Mouse (Mus musculus) ovary, postnatal 14 days (tissue): ENCODE measurements around the gene Klk1b3.
"Not testable (repeated sequence)": the region's sequence is repeated elsewhere in the genome, so short reads cannot be mapped to it uniquely, and the experiment has no call there.

Source experiments
- DNase-seq: peaks from one replicate; pipeline ENCODE4 v3.0.0; 2022; ENCODE audit warnings: low spot score

The Klk1b3 gene

DNA sequence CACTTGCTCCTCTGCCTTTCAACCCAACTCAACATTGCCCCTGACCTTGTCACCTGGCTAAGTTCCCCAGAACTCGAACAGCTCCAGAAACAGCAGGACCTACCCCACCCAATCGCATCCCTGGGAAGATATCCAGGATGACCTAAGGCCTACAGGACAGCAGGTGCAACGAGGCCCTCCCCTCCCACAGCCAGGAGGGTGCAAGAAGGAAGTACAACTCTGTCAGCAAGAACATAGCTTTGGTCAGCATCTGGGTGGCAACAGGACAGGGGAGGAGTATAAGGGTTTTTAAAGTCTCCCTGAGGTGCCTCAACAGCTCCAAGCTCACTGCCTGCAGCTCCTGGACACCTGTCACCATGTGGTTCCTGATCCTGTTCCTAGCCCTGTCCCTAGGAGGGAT is at the start of gene Klk1b3:
Gene Klk1b3 (plus strand): TSS at position 301 of the 400 bp plus-strand sequence.
- no peak for DNase-seq

DNA sequence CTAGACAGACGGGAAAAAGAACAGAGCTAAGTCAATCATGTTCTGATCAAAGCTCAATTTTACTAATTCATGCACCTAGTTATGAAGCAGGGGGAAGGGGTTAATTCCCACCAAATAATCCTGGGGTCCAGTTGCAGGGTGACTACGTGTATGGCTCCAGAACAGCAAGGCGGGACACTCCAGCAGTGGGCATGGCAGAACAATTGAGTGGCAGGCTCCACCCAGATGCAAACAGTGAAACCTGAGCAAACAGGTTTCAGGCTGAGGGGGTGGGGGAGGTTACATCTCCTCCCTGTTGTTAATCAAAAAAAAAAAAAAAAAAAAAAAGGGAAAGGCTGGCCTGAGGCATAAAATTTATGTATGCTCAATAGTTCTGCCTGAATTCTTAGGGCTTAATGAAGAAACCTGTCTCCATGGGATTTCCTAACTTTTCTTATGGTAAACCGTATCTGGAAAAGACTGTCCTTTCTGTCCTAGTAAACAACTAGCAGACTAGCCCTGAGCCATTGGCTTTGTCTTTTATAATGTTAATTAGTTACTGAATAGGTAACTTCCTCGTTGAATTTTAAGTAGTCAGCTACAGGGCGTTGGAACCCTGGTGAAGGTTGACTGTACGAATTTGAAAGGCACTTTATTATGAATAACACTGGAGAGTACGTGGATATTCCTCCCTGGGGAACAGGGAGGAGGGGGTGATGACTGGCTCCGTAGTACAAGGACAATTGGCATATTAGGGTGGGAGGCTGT is 18.5 kb upstream of the Klk1b3 start:
- DNase-seq, result no peak

DNA sequence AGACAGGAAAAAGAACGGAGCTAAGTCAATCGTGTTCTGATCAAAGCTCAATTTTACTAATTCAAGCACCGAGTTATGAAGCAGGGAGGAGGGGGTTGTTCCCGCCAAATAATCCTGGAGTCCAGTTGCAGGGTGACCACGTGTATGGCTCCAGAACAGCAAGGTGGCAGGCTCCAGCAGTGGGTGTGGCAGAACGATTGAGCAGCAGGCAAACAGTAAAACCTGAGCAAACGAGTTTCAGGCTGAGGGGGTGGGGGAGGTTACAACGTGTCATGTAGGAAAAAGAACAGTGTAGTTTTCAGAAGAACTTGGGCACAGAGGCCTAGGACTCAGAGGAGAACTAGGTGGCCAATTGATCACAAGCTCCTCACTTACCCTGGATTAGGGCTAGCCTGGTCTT is 11.5 kb upstream of the Klk1b3 start:
- not testable (repeated sequence) for DNase-seq

DNA sequence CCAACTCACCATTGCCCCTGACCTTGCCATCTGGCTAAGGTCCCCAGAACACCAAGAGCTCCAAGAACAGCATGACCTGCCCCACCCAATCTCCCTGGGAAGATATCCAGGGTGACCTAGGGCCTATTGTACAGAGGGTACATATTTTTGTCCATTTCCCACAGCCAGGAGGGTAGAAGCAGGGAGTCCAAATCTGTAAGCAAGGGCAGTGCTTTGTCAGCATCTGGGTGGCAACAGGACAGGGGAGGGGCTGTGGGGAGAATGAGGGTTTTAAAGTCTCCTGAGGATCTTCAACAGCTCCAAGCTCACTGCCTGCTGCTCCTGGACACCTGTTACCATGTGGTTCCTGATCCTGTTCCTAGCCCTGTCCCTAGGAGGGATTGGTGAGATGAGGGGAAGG is 10.1 kb upstream of the Klk1b3 start, which contains the start of gene Klk1b24:
Gene Klk1b24 (plus strand): TSS at position 301 of the 400 bp plus-strand sequence.
- DNase-seq, result not testable (repeated sequence)

DNA sequence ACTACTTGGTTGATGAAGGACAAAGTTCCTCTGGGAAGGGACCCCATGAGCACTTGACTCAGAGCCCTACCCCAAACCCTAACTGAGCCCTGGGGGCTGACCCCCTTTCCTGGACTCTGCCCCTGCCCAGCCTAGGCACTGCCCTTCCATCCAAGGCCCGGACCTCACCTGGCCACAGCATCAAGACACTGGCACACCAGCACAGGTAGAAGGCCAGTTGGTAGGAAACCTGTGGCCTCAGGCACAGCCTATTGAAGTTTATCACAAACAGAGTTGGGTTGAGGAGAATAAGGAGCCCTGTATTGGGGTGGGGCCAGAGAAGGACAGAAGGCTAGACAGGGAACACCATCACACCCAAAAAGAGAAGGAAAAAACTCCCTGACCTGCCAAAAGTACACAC is 4.5 kb upstream of the Klk1b3 start:
- not testable (repeated sequence) for DNase-seq

DNA sequence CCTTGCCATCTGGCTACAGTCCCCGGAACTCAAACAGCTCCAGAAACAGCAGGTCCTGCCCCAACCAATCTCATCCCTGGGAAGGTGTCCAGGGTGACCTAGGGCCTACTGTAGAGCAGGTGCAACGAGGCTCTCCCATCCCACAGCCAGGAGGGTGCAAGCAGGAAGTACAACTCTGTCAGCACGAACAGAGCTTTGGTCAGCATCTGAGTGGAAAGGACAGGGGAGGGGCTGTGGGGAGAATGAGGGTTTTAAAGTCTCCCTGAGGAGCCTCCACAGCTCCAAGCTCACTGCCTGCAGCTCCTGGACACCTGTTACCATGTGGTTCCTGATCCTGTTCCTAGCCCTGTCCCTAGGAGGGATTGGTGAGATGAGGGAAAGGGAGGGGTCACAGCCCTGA is 9.1 kb downstream of the Klk1b3 start, which contains the start of gene Klk1b4:
Gene Klk1b4 (plus strand): TSS at position 301 of the 400 bp plus-strand sequence.
- DNase-seq, result not testable (repeated sequence)

DNA sequence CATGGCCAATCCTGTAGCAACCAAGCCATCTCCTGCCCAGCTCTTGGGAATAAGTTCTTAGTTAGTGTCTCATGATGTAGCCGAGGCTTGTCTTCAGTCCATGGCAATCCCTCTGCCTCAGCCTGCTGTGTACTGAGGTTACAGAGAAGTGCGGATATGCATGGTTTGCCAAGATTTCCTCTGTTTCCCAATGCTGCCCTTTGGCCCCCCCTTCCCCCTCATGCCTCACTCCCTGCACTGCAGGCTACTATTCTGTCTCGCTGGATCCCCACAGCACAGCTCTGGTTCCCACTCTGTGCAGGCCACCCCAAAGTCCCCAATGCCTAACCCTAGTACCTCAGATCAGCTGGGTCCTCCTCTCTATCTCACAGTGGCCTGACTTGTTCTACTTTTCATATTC is 10.3 kb downstream of the Klk1b3 start:
- DNase-seq, result no peak

DNA sequence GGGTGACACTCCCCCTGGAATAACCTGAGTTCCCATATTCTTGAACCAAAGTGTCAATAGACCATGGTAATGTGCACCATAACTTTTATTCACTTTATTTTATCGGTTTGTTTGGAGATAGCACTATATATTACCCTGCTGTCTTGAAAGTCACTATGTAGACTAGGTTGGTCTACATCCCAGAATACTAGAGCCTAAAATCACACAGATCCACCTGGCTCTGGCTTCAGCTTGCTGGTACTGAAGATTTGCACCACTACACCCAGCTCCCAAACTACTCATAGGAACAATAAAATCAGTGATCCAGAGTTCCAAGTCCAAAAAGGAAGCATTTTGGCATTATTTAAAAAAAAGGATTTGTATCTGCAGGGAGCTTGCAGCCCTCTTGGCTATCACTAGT is 17.7 kb downstream of the Klk1b3 start, which contains the start of gene Klk1b5:
Gene Klk1b5 (plus strand): TSS at position 301 of the 400 bp plus-strand sequence.
- no peak for DNase-seq

DNA sequence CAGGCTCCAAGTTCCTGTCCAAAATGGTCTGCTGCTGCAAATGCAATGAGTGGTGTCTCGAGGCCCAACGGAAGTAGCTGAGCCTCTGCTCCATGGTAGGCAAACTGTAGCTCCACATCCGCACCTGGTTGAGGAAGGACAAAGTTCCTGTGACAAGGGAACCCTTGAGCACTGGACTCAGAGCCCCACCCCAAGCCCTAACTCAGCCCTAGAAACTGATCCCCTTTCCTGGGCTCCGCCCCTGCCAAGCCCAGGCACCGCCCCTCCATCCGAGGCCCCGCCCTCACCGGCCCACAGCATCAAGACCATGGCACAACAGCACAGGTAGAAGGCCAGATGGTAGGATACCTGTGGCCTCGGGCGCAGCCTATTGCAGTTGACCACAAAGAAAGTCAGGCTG is 23.6 kb downstream of the Klk1b3 start:
- DNase-seq, result not testable (repeated sequence)

DNA sequence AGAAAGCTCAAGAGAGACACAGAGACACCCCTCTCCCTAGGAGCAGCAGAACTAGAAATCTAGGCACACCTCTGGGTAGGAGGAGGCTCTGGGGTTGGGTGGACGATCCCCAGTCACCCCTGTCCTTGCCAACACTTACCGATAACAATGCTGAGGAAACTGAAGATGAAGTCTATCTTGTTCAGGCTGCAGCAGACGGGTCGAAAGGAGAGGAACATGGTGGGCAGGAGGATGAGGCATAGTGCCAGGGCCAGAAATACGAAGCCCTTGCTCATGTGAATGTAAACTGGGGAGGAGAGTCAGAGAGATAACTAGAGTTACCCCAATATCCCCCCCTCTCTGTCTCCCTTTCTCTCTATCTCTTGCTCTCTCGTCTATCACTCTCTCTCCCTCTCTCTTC is 24.3 kb downstream of the Klk1b3 start:
- not testable (repeated sequence) for DNase-seq

DNA sequence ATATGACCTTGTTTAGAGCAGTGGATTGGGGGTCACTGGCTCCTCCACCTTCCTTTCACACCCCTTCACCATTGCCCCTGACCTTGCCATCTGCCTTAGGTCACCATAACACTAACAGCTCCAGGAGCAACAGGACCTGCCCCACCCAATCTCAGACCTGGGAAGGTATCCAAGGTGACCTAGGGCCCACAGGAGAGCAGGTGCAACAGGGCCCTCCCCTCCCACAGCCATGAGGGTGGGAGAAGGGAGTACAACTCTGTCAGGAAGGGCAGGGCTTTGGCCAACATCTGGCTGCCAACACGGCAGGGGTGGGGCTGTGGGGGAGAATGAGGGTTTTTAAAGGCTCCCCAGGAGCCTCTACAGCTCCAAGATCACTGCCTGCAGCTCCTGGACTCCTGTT is 27.1 kb downstream of the Klk1b3 start, which contains the start of gene Klk1:
Gene Klk1 (plus strand): TSS at position 285 of the 400 bp plus-strand sequence.
- DNase-seq, result no peak

DNA sequence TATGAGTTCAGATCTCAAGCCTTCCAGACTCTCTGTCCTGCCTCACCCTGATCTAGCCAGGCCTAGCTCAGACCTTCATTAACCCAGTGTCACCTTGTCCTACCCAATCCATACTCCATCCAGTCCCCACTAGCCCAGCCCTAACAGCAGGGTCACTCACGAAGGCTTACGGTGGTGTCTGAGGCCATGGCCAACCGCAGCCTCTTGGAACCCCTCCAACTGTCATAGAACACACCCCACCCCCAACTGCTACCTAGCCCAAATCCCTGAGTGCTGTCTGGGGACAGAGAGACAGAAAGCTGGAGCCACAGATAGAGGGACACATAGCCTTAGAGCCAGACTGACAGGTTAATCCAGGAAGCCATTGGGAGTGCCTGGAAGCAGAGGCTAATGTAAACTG is 37.9 kb downstream of the Klk1b3 start, which contains the start of gene Gm36864:
Gene Gm36864 (plus strand): TSS at position 269 of the 400 bp plus-strand sequence.
- DNase-seq, result no peak

DNA sequence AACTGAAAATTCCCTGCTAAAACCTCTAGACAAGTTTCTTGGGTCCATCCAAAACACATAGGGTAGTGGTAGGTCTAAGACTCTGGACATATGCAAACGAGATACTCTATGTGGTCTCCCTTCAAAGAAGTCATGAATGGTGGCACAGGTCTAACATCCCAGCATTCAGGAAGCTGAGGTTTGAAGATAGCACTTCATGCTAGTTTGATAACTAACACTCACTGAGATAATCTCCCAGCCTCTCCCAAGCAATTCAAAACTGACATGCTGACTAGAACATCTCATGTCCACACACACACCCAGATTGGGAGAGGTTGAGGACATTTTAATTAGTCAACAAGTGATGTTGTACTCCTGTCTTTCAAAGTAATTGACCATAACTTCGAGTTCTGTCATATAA is 41.9 kb downstream of the Klk1b3 start:
- no peak for DNase-seq

DNA sequence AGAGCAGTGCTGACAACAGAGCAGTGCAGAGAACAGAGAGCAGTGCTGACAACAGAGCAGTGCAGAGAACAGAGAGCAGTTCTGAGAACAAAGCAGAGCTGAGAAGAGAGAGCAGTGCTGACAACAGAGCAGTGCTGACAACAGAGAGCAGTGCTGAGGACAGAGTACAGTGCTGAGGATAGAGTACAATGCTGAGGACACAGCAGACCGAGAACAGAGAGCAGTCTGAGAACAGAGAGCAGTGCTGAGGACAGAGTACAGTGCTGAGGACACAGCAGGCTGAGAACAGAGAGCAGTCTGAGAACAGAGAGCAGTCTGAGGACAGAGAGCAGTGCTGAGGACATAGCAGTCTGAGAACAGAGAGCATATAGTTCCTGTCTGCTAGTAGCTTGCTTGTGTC is 42.7 kb downstream of the Klk1b3 start:
- no peak for DNase-seq

DNA sequence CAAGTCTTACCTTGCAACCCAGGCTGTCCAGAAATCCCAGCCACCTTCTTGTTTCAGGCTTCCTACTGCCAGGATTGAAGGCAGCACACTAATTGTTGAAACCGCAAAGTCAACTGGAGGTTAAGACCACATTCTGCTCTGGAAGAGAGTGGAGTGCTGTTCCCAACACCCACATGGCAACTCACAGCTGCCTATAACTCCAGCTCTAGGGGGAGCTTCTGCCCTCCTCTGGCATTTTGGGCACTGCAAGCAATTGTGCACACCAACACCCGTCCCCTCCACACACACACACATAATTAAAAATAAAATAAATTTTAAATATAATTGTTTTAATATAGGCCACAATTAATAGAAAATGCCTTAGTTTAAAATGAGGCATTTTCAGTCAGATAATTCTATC is 43.2 kb downstream of the Klk1b3 start:
- DNase-seq, result no peak

DNA sequence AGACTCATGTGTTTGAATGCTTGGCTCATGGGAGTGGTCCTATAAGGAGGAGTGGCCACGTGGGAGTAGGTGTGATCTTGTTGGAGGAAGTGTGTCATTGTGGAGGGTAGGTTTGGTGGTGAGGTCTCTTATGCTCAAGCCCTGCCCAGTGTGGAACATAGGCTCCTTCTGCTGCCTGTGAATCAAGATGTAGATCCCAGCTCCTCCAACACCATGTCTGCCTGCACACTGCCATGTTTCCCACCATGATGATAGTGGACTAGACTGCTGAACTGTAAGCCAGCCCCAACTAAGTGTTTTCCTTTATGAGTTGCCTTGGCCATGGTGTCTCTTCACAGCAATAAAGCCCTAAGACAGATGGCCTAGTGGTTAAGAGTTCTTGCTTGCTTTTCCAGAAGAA is 46.1 kb downstream of the Klk1b3 start:
- no peak for DNase-seq

DNA sequence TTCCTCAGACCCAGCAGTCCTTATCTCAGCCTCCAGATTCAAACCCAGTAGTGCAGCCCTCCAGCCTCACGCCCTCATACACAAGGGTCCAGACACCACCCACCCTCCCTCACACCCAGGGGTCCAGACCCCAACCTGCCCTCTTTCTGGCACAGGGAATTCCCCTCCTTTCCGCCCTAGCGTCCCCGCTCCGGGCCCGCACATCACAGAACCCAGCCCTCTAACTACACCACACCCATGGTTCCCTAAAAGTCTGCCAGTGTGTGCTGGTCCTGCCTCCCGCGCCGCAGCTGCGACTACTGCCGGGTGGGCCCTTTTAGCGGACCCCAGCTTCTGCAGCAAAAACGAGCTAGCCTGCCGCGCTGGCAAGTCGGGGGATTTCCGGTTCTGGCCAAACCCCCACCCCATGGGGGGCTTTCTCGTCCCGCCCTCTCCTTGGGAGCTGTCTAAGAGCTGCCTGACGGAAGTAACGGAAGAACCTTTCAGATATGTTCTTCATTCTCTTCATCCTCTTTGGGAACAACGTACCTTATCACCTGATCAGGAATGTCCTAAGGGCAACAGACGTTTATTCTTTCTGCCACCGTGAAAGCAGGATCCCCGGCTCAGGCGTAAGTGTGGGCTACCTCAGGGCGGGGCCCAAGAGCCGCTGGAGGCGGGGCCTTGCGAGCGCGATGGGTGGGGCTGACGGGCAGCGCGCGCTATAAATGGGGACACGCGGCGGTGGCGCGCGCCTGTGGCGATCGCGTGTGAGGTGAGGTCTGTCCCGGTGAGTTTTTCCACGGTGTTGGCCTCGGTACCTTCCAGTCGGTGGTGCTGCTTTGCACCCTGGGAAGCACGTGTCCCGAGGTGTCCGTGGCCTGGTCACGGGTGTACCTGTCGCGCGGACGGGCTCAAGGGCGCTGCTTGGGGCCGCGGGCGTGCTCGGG is 48.3 kb downstream of the Klk1b3 start, which contains the start of the genes 1700028J19Rik and 2410002F23Rik:
Gene 1700028J19Rik (minus strand): TSS at position 641 of the 929 bp plus-strand sequence.
Gene 2410002F23Rik (plus strand): TSS at position 668 of the 929 bp plus-strand sequence.
- peak; percentile 91 for DNase-seq

DNA sequence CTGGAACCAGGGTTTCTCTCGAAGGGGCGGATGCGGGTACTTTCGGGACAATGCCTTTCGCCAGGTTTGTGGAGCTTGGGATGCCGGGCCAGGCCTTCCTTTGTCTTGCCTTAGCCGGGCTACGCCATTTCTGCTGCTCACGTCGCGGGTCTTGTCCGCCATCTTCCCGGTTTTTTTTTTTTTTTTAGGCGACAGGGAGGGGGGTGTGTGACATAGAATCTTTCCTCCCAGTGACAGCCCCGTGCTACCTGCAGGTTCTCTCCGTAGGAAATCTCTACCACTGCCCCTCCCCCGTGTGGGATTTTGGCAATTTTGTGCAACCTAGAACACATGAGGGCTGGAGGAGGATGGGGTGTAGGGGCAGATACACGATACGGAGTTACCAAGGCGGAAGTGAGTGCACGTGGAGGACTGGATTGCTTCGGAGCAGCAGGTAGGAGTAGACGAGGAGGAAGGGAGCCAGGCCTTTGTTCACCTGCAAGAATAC is 49.0 kb downstream of the Klk1b3 start:
- DNase-seq, result no peak

DNA sequence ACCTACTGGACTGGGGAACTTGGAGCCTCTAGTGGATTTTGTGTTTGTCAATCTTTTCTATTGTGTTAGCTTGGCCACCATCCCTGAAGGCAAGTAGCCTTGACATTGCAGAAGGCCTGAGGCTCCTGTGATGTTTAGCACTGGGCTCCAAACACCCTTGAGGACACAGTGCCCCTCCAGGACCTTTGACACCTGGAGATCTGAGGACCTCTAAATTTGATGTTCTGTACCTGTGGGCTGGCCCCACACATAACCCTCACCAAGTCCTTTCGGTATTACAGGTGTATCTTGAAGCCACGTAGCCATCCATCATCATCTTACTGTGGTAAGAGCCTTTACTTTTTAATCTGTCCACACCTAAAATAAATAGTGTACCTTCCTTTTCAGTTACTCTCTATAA is 50.0 kb downstream of the Klk1b3 start:
- DNase-seq, result no peak

DNA sequence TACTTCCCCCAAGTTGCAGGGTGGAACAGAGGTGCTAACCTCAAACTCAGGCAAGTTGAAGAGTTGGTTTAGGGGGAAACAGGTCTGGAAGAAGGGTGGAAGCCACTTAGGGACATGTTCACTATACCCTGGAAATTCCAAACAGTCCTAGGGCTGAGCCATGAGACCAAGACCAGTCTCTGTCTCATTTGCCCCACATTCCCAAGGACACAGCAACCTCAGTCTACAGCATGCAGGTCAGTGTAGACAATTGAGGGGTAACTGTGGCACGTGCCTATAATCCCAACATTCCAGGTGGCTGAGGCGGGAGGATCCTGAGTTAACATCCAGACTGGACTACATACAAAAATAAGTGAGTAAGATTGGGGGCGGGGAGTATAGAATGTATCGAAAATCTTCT is 51.3 kb downstream of the Klk1b3 start:
- no peak for DNase-seq

DNA sequence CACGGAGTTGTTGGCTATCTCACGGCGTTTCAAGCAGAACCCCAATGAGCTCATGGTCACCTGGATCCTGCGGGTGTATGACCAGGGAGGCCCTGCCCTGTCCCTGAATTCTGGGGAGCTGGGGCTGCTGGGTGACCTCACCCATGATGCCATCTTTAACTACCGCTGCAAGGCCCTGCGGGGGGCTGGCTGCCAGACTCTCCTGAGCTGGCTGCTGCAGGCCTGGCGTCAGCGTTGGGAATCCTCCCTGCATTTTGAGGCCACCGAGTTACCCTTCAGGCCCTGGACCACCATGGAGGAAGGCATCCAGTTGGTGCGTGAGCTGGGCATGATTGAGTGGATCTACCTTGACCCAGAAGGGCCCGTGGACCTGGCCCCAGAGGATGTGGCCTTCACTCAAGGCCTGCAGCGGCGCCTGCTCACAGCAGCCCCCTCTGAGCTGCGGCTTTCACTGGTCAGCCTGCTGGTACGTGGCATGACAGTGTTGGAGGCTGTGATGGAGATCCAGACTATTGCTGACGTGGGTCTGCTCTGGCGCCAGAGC is 52.8 kb downstream of the Klk1b3 start:
- DNase-seq, result not testable (repeated sequence)
